Mouse (Mus musculus): ENCODE measurements around the gene Slc29a2. TPM values are rescaled to one million over a fixed set of nuclear protein-coding genes. Genes with fewer than 3 reads are reported as not detected.

Slc29a2 gene
- polyA plus RNA-seq, 1 experiment: 8.9 TPM

DNA sequence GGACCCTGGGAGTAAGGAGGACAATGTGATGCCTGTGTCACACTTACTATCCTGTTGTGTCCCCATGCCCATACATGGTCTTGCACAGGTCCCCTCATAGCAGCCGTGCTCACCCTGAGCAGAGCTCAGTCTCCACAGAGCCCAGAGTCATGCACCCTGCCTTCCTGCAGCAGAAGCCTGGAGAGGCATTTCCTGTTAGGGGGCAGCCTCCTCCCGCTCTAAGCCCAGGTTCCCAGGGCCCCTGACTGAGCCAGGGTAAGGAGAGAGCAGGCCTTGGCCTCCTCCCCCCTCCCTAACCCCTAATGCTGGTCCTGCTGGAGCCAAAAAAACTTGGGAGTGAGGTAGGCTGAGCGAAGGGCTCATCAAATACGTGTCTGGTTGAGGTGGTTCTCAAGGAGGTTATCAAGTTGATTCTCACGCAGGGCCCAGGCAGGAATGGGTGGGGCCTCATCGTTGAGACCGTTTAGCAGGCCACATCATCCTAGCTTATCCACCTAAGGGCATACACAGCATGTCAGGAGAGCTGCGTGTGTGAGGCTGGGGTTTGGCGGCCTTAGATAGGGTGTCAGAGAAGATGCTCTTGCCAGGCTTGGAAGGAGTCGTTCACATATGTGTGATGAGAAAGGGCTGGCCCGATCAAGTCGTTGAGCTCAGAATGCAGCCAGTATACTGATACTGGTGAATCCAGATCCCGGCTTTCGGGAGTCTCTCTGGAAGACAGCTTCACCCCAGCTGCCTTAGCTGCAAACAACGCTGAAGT is 43.6 kb downstream of the Slc29a2 start:
- H3K27me3 ChIP-seq (ENCODE audit: control insufficient read depth, insufficient read depth, insufficient read length): no peaks in the 10 kb centered on the region
- TF ChIP-seq MAX (IDR thresholded peaks at IDR 0.05) (no peak), MYOG (IDR thresholded peaks at IDR 0.05; ENCODE audit: control insufficient read depth, extremely low read depth, insufficient read length) (no peak), CEBPB (IDR thresholded peaks at IDR 0.05; ENCODE audit: low read depth) (no peak), USF1 (IDR thresholded peaks at IDR 0.05; ENCODE audit: low read depth) (no peak)
- no peaks in the 10 kb centered on the region for H3K79me2 ChIP-seq (ENCODE audit: control insufficient read depth, insufficient read depth)
- H3ac ChIP-seq (ENCODE audit: control insufficient read depth, insufficient read length, low read depth): no peak overlapping the region
- no peaks in the 10 kb centered on the region for H3K79me3 ChIP-seq (ENCODE audit: low read depth)
- H3K36me3 ChIP-seq (ENCODE audit: control insufficient read depth, insufficient read depth): no peaks in the 10 kb centered on the region
- no peak overlapping the region for H3K4me3 ChIP-seq (ENCODE audit: insufficient read depth, poor library complexity, severe bottlenecking)

DNA sequence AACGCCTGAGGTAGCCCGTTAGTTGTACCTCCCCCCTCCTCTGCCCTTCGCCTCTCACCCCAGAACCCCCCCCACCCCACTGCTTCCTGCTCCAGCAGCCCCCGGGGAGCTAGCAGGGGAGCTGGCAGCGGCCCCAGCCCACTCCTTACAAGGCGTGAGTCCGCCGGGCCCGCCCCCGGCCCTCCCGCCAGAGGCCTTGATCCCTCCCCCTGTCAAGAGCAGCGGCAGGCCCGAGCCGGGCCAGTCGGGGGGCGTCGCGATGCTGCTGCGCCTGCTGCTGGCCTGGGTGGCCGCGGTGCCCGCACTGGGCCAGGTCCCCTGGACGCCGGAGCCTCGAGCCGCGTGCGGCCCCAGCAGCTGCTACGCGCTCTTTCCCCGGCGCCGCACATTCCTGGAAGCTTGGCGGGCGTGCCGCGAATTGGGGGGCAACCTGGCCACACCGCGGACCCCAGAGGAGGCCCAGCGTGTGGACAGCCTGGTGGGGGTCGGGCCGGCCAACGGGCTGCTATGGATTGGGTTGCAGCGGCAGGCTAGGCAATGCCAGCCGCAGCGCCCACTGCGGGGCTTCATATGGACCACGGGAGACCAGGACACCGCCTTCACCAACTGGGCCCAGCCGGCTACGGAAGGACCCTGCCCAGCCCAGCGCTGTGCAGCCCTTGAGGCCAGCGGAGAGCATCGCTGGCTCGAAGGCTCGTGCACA is 44.4 kb downstream of the Slc29a2 start, which contains the start of gene Cd248:
Cd248 (plus strand) TSS at position 212 of the 703 bp plus-strand sequence.
- TF ChIP-seq CEBPB (IDR thresholded peaks at IDR 0.05; ENCODE audit: low read depth): no peak
- TF ChIP-seq MYOG (IDR thresholded peaks at IDR 0.05; ENCODE audit: control insufficient read depth, extremely low read depth, insufficient read length): no peak
- no peak for TF ChIP-seq MAX (IDR thresholded peaks at IDR 0.05)
- no peak within 1 kb of the TSS for H3K4me3 ChIP-seq (ENCODE audit: insufficient read depth, poor library complexity, severe bottlenecking)
- H3K79me3 ChIP-seq (ENCODE audit: low read depth): no peaks in the 10 kb centered on the region
- H3K79me2 ChIP-seq (ENCODE audit: control insufficient read depth, insufficient read depth): no peaks in the 10 kb centered on the region
- peak within 1 kb of the TSS; percentile 47 for H3ac ChIP-seq (ENCODE audit: control insufficient read depth, insufficient read length, low read depth)
- no peaks in the 10 kb centered on the region for H3K36me3 ChIP-seq (ENCODE audit: control insufficient read depth, insufficient read depth)
- H3K27me3 ChIP-seq (ENCODE audit: control insufficient read depth, insufficient read depth, insufficient read length): no peaks in the 10 kb centered on the region

DNA sequence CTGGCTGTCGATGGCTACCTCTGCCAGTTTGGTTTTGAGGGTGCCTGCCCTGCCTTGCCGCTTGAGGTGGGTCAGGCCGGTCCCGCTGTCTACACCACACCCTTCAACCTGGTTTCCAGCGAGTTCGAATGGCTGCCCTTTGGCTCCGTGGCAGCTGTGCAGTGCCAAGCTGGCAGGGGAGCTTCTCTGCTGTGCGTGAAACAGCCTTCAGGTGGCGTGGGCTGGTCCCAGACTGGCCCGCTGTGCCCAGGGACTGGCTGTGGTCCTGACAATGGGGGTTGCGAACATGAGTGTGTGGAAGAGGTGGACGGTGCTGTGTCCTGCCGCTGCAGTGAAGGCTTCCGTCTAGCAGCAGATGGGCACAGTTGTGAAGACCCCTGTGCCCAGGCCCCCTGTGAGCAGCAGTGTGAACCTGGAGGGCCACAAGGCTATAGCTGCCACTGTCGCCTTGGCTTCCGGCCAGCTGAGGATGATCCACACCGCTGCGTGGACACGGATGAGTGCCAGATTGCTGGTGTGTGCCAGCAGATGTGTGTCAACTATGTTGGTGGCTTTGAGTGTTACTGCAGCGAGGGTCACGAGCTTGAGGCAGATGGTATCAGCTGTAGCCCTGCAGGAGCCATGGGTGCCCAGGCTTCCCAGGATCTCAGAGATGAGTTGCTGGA is 45.0 kb downstream of the Slc29a2 start:
- no peak overlapping the region for H3ac ChIP-seq (ENCODE audit: control insufficient read depth, insufficient read length, low read depth)
- no peaks in the 10 kb centered on the region for H3K79me3 ChIP-seq (ENCODE audit: low read depth)
- H3K36me3 ChIP-seq (ENCODE audit: control insufficient read depth, insufficient read depth): no peaks in the 10 kb centered on the region
- no peaks in the 10 kb centered on the region for H3K27me3 ChIP-seq (ENCODE audit: control insufficient read depth, insufficient read depth, insufficient read length)
- no peak for TF ChIP-seq MYOD1 (IDR thresholded peaks at IDR 0.05; ENCODE audit: control insufficient read depth, insufficient read length, low read depth)
- TF ChIP-seq CEBPB (IDR thresholded peaks at IDR 0.05; ENCODE audit: low read depth): no peak
- no peak for TF ChIP-seq USF1 (IDR thresholded peaks at IDR 0.05; ENCODE audit: low read depth)
- TF ChIP-seq FOSL1 (IDR thresholded peaks at IDR 0.05; ENCODE audit: insufficient read depth, low read length, poor library complexity, severe bottlenecking): no peak
- no peak for TF ChIP-seq CTCF (IDR thresholded peaks at IDR 0.05; ENCODE audit: control insufficient read depth, insufficient read depth, insufficient read length)
- TF ChIP-seq MYOG (IDR thresholded peaks at IDR 0.05; ENCODE audit: control insufficient read depth, extremely low read depth, insufficient read length): no peak
- TF ChIP-seq MAX (IDR thresholded peaks at IDR 0.05): no peak
- H3K4me3 ChIP-seq (ENCODE audit: insufficient read depth, poor library complexity, severe bottlenecking): no peak overlapping the region
- no peaks in the 10 kb centered on the region for H3K79me2 ChIP-seq (ENCODE audit: control insufficient read depth, insufficient read depth)

DNA sequence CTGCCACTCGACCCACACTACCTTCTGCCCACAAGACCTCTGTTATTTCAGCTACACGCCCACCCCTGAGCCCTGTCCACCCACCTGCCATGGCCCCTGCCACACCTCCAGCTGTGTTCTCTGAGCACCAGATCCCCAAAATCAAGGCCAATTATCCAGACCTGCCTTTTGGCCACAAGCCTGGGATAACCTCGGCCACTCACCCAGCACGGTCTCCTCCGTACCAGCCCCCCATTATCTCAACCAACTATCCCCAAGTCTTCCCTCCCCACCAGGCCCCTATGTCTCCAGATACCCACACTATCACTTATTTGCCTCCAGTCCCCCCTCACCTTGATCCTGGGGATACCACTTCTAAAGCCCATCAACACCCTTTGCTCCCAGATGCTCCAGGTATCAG is 45.8 kb downstream of the Slc29a2 start:
- no peak overlapping the region for H3K4me3 ChIP-seq (ENCODE audit: insufficient read depth, poor library complexity, severe bottlenecking)
- no peaks in the 10 kb centered on the region for H3K36me3 ChIP-seq (ENCODE audit: control insufficient read depth, insufficient read depth)
- H3K27me3 ChIP-seq (ENCODE audit: control insufficient read depth, insufficient read depth, insufficient read length): no peaks in the 10 kb centered on the region
- H3K79me2 ChIP-seq (ENCODE audit: control insufficient read depth, insufficient read depth): no peaks in the 10 kb centered on the region
- no peak overlapping the region for H3ac ChIP-seq (ENCODE audit: control insufficient read depth, insufficient read length, low read depth)
- TF ChIP-seq MYOG (IDR thresholded peaks at IDR 0.05; ENCODE audit: control insufficient read depth, extremely low read depth, insufficient read length): no peak
- no peak for TF ChIP-seq CEBPB (IDR thresholded peaks at IDR 0.05; ENCODE audit: low read depth)
- no peak for TF ChIP-seq USF1 (IDR thresholded peaks at IDR 0.05; ENCODE audit: low read depth)
- TF ChIP-seq FOSL1 (IDR thresholded peaks at IDR 0.05; ENCODE audit: insufficient read depth, low read length, poor library complexity, severe bottlenecking): no peak
- TF ChIP-seq CTCF (IDR thresholded peaks at IDR 0.05; ENCODE audit: control insufficient read depth, insufficient read depth, insufficient read length): no peak
- TF ChIP-seq MYOD1 (IDR thresholded peaks at IDR 0.05; ENCODE audit: control insufficient read depth, insufficient read length, low read depth): no peak
- no peak for TF ChIP-seq MAX (IDR thresholded peaks at IDR 0.05)
- H3K79me3 ChIP-seq (ENCODE audit: low read depth): no peaks in the 10 kb centered on the region

DNA sequence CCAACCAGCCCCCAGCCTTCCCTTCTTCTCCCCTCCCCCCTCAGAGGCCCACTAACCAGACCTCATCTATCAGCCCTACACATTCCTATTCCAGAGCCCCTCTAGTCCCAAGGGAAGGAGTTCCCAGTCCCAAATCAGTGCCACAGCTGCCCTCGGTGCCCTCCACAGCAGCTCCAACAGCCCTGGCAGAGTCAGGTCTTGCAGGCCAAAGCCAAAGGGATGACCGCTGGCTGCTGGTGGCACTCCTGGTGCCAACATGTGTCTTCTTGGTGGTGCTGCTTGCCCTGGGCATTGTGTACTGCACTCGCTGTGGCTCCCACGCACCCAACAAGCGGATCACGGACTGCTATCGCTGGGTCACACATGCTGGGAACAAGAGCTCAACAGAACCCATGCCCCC is 46.3 kb downstream of the Slc29a2 start:
- Histone ChIP-seq H3K36me3 (ENCODE audit: control insufficient read depth, insufficient read depth) (no peaks in the 10 kb centered on the region), H3K4me3 (ENCODE audit: insufficient read depth, poor library complexity, severe bottlenecking) (no peak overlapping the region), H3ac (ENCODE audit: control insufficient read depth, insufficient read length, low read depth) (no peak overlapping the region), H3K27me3 (ENCODE audit: control insufficient read depth, insufficient read depth, insufficient read length) (no peaks in the 10 kb centered on the region), H3K79me3 (ENCODE audit: low read depth) (no peaks in the 10 kb centered on the region), H3K79me2 (ENCODE audit: control insufficient read depth, insufficient read depth) (no peaks in the 10 kb centered on the region)
- TF ChIP-seq FOSL1 (IDR thresholded peaks at IDR 0.05; ENCODE audit: insufficient read depth, low read length, poor library complexity, severe bottlenecking) (no peak), CEBPB (IDR thresholded peaks at IDR 0.05; ENCODE audit: low read depth) (no peak)

DNA sequence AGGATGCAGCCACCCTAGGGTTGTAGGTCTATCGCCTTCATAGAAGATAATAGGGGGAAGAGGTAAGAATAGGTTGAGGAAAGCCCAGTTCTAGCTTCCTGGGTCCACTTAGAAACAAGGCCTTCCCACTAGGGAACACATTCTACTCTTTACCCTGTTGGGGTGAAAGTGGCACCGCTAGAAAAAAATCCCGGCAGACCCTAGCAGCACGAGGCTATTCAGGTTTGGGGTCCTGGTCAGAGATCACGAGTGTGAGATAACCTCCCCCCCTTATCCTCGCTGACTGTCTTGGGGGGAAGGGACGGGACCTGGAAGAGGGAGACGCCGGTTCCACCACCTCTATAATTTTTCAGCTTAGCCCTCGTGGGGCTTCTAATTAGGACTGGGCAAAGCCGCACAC is 47.4 kb downstream of the Slc29a2 start:
- H3K27me3 ChIP-seq (ENCODE audit: control insufficient read depth, insufficient read depth, insufficient read length): no peaks in the 10 kb centered on the region

More for the DNA sequence above, 47.4 kb downstream of the Slc29a2 start:
- no peaks in the 10 kb centered on the region for H3K79me2 ChIP-seq (ENCODE audit: control insufficient read depth, insufficient read depth)
- H3K36me3 ChIP-seq (ENCODE audit: control insufficient read depth, insufficient read depth): no peaks in the 10 kb centered on the region
- H3K4me3 ChIP-seq (ENCODE audit: insufficient read depth, poor library complexity, severe bottlenecking): no peak overlapping the region
- H3ac ChIP-seq (ENCODE audit: control insufficient read depth, insufficient read length, low read depth): no peak overlapping the region
- no peaks in the 10 kb centered on the region for H3K79me3 ChIP-seq (ENCODE audit: low read depth)
- TF ChIP-seq USF1 (IDR thresholded peaks at IDR 0.05; ENCODE audit: low read depth): no peak
- no peak for TF ChIP-seq MYOD1 (IDR thresholded peaks at IDR 0.05; ENCODE audit: control insufficient read depth, insufficient read length, low read depth)
- no peak for TF ChIP-seq MYOG (IDR thresholded peaks at IDR 0.05; ENCODE audit: control insufficient read depth, extremely low read depth, insufficient read length)
- no peak for TF ChIP-seq FOSL1 (IDR thresholded peaks at IDR 0.05; ENCODE audit: insufficient read depth, low read length, poor library complexity, severe bottlenecking)
- no peak for TF ChIP-seq MAX (IDR thresholded peaks at IDR 0.05)
- TF ChIP-seq CTCF (IDR thresholded peaks at IDR 0.05; ENCODE audit: control insufficient read depth, insufficient read depth, insufficient read length): no peak
- TF ChIP-seq CEBPB (IDR thresholded peaks at IDR 0.05; ENCODE audit: low read depth): no peak

Measured in C2C12 (cell line).